Mouse (Mus musculus): ENCODE measurements around the gene Fam53b. TPM values are rescaled to one million over a fixed set of nuclear protein-coding genes. Genes with fewer than 3 reads are reported as not detected.

The Fam53b gene
- total RNA-seq, 2 experiments from 2014 or later, result 119 to 169 TPM

DNA sequence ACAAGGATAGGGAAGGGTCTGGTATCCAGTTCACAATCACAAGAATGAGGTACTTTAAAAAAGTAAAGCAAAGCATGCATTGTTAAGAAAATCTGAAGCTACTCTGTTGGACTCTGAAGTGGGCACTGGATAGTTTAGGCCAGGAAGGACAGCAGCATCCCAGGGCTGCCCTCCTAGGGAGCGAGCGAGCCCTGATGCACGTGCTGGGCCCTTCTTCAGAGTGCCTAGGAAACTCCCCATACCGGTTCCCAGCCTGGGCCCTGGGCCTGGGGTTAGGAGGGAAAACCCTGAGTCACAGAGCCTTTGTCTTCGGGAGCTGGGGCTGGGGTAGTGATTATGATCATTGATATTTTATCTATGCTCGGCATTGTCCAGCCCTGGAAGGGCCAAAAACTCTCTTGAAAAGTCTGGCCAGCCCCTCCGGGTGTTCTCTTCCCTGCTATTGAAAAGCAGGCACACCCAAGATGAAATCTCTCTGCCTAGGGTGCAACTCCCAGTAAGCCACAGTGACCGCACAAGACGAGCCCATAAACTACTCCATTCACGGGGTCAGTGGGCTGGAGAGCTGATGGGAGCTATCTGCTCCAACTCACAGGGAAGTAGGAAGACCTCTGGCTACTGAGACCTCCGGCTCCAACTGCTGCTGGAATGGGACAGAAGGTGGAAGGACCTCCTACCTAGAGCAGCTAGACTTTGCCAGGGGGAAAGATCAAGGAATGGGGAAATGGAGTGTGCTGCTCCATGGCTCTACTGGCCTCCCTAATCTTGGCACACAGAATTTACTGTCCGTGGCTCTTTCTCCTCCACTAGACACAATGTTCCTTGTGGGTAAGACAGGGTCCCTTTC, 45.0 kb downstream of the Fam53b start:
- ATAC-seq (replicated peaks; ENCODE audit: low FRiP score, poor library complexity, severe bottlenecking), result peak; percentile 21; the same call in 1 of the 2 replicates

DNA sequence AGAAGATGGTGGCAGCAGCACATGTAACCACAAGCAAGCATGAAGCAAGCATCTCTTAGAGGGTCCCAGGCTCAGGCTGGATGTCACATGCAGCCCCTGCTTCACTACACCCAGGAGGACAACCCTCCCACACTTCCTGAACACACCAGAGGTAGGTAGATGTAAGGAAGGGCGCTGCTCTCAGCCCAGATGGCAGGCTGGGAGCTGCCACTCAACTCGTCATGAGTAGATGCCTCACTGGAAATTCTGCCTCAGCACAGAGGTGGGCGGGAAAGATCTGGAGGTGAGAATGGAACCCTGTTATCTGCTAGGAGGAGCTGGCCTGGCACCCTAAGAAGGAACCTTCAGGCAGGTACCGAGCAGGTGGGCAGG, 45.7 kb downstream of the Fam53b start:
- no peak for ATAC-seq (replicated peaks; ENCODE audit: low FRiP score, poor library complexity, severe bottlenecking)

DNA sequence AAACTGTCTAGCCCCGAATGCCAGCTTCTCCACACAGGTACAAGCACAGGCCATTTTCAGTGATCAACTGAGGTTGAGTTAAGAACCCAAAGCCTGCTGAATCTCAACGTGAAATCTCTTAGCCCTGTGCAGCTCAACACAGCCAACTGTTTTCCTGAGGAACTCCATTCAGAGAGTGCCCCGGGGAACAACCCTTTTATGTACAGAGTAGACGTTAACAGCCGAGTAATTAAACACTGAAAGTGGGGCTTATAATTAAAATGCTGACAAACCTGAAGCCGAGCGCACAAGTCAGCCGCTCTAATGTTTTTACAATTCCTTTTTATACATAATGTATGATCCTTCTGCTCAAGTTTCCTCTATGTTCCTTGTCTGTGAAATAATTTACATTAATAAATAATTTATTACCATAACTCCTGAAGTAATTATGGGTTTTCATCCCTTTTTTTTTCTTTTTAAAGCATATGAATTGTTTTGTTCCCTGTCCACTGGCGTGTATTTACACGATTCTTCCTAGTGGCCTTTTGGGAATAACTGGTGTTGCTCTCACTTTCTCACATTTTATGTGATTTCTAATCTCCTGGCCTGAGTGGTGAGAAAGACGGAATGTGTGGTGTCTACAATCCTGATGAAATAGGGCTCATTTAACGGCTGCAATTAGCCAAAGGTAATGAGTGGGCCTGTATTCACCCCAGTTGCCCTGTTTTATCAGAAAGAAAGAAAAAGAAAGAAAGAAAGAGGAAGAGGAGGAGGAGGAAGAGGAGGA, 46.3 kb downstream of the Fam53b start:
- ATAC-seq (replicated peaks; ENCODE audit: low FRiP score, poor library complexity, severe bottlenecking), result no peak

DNA sequence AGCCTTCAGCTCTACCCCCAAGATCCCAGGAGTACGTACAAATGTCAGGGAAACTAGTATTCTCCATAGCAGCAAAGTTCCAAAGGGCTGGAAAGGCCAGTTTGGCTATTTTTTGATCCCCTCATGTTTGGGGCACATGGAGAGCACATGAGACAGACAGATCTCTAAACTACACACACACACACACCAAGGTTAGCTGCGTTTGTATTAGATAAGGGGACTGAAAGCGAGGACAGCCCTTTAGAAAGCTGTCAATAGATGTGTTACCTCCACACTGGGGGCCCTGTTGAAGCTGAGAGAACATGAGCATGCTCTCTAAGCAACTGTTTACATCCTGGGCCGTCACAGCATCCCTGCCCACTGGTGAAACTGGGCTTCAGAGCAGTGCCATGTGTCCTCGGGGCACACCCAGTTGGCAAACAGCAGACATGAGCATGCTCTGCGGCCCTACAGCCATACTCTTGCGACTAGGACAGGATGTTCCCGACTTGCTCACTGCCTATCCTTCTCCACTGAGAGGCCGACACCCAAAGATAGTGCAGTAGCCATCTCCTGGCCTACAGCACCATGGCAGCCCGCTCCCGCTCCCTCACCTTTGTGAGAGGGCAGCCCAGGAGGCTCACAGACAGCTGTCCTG, 47.3 kb downstream of the Fam53b start:
- ATAC-seq (replicated peaks; ENCODE audit: low FRiP score, poor library complexity, severe bottlenecking), result peak; percentile 64

DNA sequence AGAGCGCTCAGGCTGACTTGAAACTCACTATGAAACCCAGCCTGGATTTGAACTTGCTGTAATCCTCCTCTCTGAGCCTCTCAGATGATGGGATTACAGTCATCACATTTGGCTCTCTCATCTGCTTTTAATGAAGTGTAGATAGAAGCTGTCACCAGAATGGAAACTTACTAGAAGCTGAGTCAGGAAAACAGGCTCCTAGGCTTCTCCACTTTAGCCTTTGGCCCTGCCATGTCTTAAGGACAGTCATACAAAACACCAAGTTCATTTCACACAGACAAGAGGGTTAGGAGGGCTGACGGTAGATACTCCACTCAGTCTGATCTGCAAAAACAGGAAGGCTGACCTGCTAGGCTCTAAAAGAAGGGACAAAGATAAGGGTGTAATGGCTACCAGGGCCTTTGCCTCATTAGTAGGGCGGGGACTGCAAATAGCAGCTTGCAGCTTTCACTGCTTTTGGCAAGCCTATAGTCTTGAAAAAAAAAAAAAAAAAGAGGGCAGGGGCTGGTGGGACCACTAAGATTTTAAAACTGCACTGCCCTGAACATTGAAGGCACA, 48.0 kb downstream of the Fam53b start:
- ATAC-seq (replicated peaks; ENCODE audit: low FRiP score, poor library complexity, severe bottlenecking), result 0 out of 2 replicates have a peak, but pooled peaks have one; percentile 23

DNA sequence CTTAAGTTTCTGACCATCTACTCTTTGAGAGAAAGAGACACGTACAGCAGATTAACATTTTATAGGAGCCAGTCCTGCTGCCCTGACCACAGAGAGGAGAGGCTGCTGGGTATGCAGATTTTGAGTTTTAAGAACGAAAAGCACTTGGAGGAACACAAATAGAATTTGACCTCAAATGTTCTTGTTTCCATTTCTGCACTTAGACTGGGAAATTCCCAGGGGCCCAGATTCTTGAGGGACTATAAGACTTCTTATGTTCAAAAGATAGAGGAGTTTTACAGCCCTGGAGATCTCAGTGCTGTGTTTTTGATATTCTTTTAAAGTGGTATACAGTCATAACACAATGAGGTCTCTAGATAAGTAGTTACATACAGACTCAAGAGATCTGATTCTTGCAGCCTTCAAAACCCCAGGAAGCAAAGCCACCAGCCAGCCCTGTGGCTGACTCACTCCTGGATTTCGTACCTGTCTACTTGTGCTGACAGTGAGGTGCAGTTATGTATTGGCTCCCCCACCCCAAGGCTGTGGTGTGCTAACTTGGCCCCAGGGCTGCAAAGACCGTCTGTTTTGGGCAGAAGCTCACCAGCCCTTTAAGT, 48.7 kb downstream of the Fam53b start:
- no peak for ATAC-seq (replicated peaks; ENCODE audit: low FRiP score, poor library complexity, severe bottlenecking)

DNA sequence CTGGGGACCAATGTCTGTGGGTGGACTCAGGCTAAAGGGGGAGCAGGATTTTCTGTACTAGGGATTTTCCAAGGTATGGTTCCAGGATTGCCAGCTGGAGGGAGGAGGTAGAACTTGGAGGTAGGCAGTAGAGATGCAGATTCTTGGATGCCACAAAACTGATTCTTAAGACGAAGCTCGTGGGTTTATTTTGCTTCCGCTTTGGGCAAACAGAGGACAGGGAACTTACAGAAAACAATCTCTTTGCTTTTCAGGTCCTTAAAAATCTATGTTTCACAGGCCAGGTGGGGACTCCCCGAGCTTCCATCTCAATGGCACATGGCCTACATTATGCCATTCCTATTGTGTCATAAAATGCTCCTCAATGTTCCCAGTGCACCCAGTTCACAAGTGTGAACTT, 49.4 kb downstream of the Fam53b start:
- no peak for ATAC-seq (replicated peaks; ENCODE audit: low FRiP score, poor library complexity, severe bottlenecking)

DNA sequence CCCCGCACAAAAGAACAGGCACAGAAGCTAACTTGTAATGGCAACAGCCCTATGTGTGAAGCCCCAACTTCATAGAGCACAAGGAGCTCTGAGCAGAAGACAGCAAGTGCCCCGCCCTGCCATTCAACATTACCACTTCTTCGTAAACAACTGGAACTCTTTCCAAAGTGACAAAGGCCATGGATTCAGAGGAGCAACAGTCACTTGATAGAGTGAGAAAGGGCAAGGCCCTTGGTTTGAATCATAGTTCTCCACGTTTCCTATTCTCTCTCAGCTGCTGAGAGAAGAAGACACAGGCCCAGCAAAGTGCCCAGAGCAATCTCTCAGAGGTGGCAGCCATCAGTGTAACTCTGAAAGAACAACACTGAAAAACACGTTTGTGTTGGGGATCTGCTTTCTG, 49.8 kb downstream of the Fam53b start:
- no peak for ATAC-seq (replicated peaks; ENCODE audit: low FRiP score, poor library complexity, severe bottlenecking)

DNA sequence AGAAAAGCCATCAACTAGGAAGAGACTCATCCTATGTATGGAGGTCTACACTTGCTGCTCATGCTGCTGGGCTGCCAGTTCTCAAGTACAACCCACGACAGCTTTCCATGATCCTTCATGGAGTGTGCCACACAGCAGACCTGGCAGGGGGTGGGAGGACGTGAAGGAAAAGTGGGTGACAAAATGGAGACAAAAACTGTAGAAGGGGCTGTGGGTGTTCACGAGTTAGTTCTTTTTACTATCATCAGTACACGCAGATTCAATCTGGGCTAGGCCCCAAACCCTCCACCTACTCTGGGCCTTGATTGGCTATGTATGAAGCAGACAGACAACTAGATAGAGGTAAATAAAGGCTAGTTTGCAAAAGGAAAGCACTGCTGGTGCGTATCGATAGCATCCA, 50.3 kb downstream of the Fam53b start:
- ATAC-seq (replicated peaks; ENCODE audit: low FRiP score, poor library complexity, severe bottlenecking), result no peak

DNA sequence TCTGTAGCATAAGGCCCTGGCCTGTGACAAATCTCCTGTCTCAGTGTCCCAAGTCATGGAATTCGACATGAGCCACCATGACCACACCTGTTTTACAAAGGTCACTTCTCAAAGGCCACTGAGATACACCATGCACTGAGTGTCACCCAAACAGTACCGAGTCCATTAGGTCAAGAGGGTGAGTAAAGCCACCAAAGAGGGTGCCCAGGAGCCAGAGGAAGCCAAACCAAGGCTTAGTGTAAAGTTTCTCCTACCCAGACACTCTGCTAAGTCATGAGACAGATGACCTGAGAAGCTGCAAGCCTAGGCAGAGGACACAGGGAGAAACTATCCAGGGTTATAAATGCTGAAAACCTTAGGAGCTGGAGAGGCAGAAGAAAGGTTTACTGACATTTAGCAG, 52.3 kb downstream of the Fam53b start:
- no peak for ATAC-seq (replicated peaks; ENCODE audit: low FRiP score, poor library complexity, severe bottlenecking)

DNA sequence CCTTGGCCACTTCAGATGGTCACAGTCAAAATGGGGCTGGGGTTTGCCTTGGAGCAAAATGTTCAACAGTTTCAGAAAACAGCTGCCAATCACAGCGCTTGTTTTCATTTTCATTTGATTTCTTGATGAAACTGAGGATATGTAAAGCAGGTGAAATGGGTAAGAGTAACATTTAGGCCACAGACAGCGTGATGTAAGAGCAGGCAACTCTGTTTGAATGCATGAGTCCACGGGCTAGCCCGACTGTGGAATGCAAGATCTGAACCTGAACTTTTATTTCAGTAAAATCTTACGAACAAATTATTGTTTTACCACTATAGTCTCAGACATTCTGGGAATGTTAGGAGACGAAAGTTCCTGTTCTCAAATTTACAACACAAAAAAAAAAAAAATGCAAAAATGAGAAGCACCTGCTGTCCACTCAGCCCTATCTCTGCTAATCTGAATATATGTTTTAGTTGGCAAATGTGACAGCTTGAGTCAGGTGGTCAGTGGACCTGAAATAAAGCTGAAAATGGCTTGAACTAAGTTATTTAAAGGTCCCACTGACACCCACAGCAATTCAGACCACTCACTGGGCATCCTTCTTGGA, 53.0 kb downstream of the Fam53b start:
- no peak for ATAC-seq (replicated peaks; ENCODE audit: low FRiP score, poor library complexity, severe bottlenecking)

DNA sequence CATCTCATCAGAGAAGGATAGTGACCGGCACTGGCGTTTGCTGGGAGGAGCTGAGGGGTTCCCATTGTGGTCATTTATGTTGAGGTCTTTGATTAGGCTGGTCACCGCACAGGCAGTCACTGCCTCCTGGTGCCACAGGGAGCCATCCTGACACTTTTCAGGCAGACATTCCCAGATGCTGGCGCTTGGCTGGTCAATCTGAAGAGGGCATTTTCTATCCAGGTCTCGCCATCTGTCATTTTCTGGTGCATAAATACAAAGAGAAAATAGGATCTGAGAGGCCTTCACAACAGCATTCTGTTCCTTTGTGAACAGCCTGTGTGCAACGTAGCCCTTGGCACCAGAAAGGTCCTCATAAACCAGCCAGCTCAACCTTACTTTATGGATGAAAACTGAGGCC, 53.8 kb downstream of the Fam53b start:
- ATAC-seq (replicated peaks; ENCODE audit: low FRiP score, poor library complexity, severe bottlenecking), result no peak

DNA sequence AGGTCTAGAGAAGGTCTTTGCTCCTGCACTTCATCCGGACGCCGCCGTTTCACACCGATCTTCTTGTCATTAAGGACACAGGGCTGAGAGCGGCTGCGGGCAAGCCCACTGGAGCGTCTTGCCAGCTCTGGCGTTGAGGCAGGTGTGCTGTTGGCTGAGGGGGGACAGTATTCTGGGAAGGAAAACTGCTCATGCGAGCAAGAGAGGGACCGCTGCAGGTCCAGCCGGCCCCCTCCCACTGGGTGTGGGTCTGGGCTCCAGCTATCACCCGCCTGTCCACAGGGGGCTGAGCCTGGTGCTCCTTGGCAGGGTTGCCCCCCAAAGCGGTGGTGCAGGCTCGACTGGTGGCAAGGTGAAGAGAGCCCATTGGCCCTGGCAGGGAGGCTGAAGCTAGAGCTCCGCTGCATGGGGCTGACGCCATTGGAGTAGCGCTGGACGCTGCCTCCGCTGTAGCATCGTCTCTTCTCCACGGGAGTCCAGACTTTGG, 54.2 kb downstream of the Fam53b start:
- no peak for ATAC-seq (replicated peaks; ENCODE audit: low FRiP score, poor library complexity, severe bottlenecking)

DNA sequence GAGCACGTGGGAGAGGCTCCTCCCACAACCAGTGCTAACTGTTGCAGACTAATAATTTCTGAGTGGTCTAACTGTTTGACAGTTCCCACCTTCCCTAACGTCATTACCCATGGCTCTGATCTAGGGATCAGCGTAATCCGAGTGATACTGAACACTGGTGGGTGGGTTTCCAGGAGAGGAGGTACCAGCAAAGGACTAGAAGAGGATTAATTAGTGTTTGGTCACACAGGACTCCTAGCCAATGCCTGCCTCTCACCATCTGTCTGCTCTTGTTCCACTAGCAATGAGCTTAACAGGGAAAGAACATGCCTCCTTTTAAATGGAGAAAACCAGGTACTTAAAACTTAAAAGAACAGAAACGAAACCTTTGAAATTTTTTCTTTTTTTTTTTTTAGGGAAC, 54.8 kb downstream of the Fam53b start:
- ATAC-seq (replicated peaks; ENCODE audit: low FRiP score, poor library complexity, severe bottlenecking), result no peak

DNA sequence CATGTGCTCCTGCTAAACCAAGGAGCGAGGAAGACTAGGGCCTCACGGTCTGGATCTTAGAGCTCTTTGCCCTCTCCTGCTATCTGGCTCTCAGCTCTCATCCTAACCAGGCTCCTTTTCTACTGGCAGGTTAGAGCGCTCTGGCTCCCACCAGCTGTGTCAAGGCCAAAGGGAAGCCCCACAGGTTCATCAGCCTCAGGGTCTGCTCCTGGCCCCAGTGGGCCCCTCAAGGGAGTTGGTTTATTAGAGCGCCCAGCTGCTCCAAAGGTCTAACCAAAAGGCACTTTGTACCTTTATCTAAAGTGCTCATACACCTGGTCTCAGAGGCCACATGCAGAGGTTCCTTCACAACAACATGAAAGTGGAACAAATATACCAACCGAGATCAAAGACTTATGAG, 57.4 kb downstream of the Fam53b start:
- ATAC-seq (replicated peaks; ENCODE audit: low FRiP score, poor library complexity, severe bottlenecking), result no peak

DNA sequence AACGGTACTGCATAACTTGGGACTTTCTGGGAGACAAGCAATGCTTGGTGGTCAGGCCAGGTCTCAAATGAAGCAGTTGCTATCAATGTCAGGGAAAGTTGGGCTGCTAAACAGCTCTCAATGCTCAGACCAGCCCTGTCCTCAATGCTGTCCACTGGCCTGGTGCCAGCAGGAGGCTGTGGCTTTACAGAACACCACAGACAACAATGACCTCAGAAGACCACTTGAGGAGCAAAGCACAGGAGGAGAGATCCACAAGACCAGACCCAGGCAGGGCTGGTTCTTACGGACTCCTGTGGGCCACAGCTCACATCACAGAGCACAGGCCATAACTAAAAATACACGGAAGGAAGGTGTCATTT, 59.3 kb downstream of the Fam53b start:
- no peak for ATAC-seq (replicated peaks; ENCODE audit: low FRiP score, poor library complexity, severe bottlenecking)

DNA sequence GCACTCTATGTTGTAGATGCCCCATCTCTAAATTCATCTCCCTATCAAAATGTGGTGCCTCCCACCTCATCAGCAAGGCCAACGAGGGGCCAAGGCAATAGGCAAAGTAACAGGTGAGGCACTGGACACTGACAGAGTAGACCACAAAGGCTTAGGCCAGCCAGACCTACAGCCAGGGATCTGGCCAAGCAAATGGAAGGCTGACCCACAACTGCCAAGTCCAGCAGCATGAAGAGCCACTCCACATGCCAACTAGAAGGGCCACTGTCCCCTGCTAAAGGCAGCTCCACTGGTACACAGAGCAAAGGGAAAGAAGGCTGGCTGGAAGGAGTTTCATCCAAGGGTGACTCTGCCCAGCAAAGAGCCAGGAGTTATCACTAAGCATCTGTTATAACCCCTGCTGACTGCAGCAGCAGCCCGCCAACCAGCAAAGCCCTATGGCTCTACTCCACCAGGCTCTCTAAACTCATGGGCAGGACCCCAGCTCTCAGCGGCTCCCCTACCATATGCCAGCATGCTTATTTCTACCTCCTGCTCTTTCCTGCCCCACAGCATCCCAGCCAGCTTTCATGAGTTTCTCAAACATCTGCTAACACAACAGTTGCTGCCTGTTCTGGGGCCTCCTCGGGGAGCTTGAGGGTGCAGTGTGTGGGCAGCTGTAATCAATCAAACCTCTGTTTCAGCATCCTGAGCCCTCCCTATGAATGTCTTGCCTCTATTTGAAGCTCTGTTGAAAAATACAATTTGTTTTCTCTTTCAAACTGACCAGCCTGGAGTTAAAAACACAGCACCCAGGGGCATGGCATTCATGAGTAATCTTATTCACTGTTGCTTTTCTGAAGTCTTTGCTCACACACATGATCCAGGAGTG, 59.9 kb downstream of the Fam53b start:
- ATAC-seq (replicated peaks; ENCODE audit: low FRiP score, poor library complexity, severe bottlenecking), result no peak

DNA sequence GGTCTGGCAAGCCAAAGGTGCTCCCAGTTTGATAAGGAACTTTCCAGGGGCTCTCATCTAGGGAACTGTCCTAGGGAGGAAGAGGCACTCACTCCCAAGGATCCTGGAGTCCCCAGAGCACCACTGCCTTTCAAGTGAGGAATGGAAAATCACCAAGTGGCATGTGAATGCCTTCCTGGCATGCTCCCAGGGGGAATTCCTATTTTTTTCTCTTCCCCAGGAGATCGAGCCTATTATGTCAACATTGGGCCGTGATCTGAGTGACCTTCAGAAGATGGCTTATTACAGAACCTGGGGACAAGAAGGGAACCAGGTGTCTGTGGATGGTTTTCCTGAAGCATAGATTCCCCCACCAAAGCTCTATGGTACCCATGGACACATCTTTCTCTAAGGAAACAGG, 62.0 kb downstream of the Fam53b start:
- no peak for ATAC-seq (replicated peaks; ENCODE audit: low FRiP score, poor library complexity, severe bottlenecking)

DNA sequence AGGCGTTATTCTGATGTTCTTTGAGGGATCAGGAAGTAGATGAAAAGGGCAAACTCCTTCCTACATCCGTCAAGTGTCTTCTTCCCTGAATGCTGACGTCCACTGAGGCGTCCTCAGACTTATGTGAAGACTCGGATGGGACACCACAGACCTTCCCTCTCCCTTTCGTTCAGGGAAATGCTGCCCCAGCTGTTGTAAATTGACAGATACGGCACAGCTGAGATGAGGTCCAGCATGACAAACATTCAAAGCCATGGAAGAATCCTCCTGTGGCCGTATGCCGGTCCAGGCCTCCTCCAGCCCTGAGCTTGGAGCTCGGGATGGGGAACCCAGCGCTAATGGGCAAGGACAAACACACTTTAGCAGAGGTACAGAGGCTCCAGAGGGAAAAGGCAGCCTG, 64.2 kb downstream of the Fam53b start:
- no peak for ATAC-seq (replicated peaks; ENCODE audit: low FRiP score, poor library complexity, severe bottlenecking)

Data from erythroblast, adult 5-6 weeks (primary cell).